Mouse (Mus musculus): Measurements from ENCODE around the gene Srbd1.

DNA sequence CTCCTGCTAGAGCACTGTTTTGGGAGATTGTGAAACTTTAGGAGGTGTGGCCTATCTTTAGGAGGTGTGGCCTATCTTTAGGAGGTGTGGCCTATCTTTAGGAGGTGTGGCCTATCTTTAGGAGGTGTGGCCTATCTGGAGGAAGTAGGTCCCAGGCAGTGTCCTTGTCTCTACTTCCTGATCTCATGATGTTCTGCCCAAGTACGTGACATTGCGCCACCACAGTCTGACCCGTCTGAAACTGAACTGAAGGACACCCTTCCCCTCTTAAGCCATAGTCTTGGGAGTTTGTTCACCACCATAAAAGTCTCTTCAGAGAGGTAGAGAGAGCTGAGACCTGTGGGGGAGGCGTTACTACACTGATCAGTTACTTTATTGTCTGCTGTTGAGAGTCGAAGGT, 202.9 kb downstream of the Srbd1 start:
- TF ChIP-seq POLR2A (IDR thresholded peaks at IDR 0.05; ENCODE audit: insufficient read depth, low read depth, low read length) (no peak), CTCF (IDR thresholded peaks at IDR 0.05; ENCODE audit: insufficient read depth, low read depth, low read length) (no peak)
